Mouse (Mus musculus) limb, embryonic 15.5 days (tissue): Measurements from ENCODE around the gene Ak4. TPM values are rescaled to one million over a fixed set of nuclear protein-coding genes. Genes with fewer than 3 reads are reported as not detected.

Source experiments
- ATAC-seq: fragments of 200-750 bp; cut with Nextera tagmentation; 2 replicates; pipeline ENCODE4 v1.8.0; 2017; ENCODE audit warnings: low read depth, moderate TSS enrichment; ENCODE audit not compliant: insufficient number of reproducible peaks, low FRiP score, low TSS enrichment
- H3K27ac ChIP-seq: fragments of 300-500 bp; sonication (generic); 2 replicates; pipeline ENCODE4 v1.5.1; 2015; ENCODE audit warnings: moderate library complexity, mild to moderate bottlenecking, inconsistent platforms
- H3K27me3 ChIP-seq: fragments of 300-500 bp; sonication (generic); 2 replicates; pipeline ENCODE4 v1.6.1; 2015; ENCODE audit warnings: inconsistent platforms
- H3K36me3 ChIP-seq: fragments of 300-500 bp; sonication (generic); 2 replicates; pipeline ENCODE4 v1.6.1; 2015; ENCODE audit warnings: inconsistent platforms
- H3K4me1 ChIP-seq: fragments of 300-500 bp; sonication (generic); 2 replicates; pipeline ENCODE4 v1.6.1; 2015; ENCODE audit warnings: inconsistent platforms
- H3K4me2 ChIP-seq: fragments of 300-500 bp; sonication (generic); 2 replicates; pipeline ENCODE4 v1.6.1; 2015; ENCODE audit warnings: mild to moderate bottlenecking, inconsistent platforms
- H3K4me3 ChIP-seq: fragments of 300-500 bp; sonication (generic); 2 replicates; pipeline ENCODE4 v1.5.1; 2015; ENCODE audit warnings: mild to moderate bottlenecking, inconsistent platforms
- H3K9ac ChIP-seq: fragments of 300-500 bp; sonication (generic); 2 replicates; pipeline ENCODE4 v1.6.1; 2015; ENCODE audit warnings: inconsistent platforms
- H3K9me3 ChIP-seq: fragments of 300-500 bp; sonication (generic); 2 replicates; pipeline ENCODE4 v1.6.1; 2016; ENCODE audit warnings: inconsistent platforms
- WGBS: fragments of 180-500 bp; shearing (Covaris S2); methylation state at CpG from one replicate; pipeline ENCODE4 v1.1.7; 2015; 5-methylcytosine and 5-hydroxymethylcytosine counted together
- polyA plus RNA-seq: library from polyadenylated mRNA; unstranded; fragments of >200 nt; fragmentation: Nextera tagmentation; extraction: Ambion mirVana; gene quantifications from 2 replicates; pipeline ENCODE4 v1.2.1, GENCODE M21; 2015

Ak4 gene
- polyA plus RNA-seq, 1 experiment from 2014 or later, result 26.3 TPM

DNA sequence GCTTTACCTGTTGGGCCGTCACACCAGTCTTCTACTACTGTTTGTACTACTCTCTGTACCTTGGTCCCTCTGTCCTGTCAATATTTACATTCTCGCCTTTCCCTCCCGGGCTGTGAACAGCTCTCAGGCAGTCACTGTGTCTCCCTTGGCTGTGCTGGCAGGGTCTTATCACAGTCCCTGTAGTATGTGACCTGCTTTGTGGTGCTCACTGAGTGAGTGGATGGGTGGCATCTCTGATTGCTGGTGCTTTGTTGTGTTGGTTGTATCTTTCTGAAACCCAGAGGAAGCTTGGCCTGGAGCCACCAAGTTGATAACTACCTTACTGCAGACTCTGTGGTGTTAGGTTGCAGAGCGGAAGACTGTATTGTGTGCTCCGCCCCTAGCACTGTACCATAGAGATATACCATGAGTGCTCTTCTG lies 25.8 kb upstream of the Ak4 start:
- 64% methylated on average over 5 of the region's 5 CpGs for WGBS
- no peaks in the 10 kb centered on the region for H3K9me3 ChIP-seq
- no peaks in the 10 kb centered on the region for H3K36me3 ChIP-seq
- ATAC-seq, result no peak
- H3K4me3 ChIP-seq, result no peak overlapping the region
- H3K4me1 ChIP-seq, result no peaks in the 10 kb centered on the region
- H3K4me2 ChIP-seq, result no peak overlapping the region
- no peaks in the 10 kb centered on the region for H3K27me3 ChIP-seq
- H3K9ac ChIP-seq, result no peak overlapping the region
- H3K27ac ChIP-seq, result no peak overlapping the region

DNA sequence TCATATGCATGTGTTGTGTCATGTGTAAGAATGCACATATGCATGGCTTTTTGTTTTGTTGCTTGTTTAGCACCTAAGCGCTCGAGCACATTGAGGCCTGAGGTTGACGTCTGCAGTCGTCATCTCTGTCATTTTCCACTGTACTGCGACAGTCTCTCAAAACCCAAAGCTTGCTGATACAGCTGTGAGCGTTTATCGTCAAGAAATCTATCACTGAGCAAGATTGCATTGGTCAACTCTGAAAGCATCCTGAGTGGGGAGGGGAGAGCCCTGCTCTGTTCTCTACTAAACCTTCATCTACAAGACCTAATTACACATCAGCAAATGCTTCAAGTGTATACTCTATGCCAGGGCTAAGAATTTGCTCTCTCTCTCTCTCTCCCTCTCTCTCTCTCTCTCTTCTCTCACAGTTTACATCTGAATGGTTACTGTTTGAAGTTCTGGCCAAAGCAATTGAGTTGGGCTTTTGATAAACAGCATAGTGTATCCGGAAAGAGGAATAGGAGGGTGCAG lies 24.0 kb upstream of the Ak4 start:
- Histone ChIP-seq H3K27me3 (no peaks in the 10 kb centered on the region), H3K4me1 (no peaks in the 10 kb centered on the region), H3K36me3 (no peaks in the 10 kb centered on the region), H3K4me2 (no peak overlapping the region), H3K9ac (no peak overlapping the region), H3K9me3 (no peaks in the 10 kb centered on the region), H3K27ac (no peak overlapping the region), H3K4me3 (no peak overlapping the region)
- 87% methylated on average over 8 of the region's 8 CpGs for WGBS
- no peak for ATAC-seq

DNA sequence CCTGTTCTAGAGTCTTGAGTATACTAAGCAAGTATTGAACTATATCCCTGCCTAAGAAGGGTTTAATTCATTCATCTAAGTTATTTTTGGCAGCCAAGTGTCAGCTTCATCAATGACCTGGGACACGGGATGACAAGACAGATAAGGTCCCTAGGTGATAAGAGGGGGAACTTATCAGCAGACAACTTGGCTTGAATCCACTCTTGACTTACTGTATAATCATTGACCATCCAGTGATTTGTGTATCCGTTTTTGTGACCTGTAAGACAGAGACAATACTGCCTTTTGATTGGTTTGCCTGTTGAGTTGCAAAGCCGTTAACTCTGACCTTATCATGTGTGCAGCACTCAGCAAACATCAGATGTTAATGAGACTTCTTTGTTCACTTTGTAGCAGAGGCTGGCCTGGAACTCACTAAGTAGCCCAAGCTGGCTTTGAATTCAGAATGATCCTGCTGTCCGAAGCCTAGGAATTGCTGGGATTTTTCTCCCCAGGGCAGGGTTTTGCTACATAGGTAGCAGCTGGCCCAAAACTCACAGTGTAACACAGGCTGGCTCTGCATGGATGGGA lies 19.0 kb upstream of the Ak4 start:
- H3K4me1 ChIP-seq, result peaks cover 8% of the 10 kb centered on the region; the same call in 1 of the 2 replicates
- no peak for ATAC-seq
- no peaks in the 10 kb centered on the region for H3K27me3 ChIP-seq
- H3K36me3 ChIP-seq, result no peaks in the 10 kb centered on the region
- H3K4me2 ChIP-seq, result no peak overlapping the region
- no peak overlapping the region for H3K9ac ChIP-seq
- no peak overlapping the region for H3K27ac ChIP-seq
- WGBS, result 82% methylated on average over 4 of the region's 4 CpGs
- no peak overlapping the region for H3K4me3 ChIP-seq
- no peaks in the 10 kb centered on the region for H3K9me3 ChIP-seq

DNA sequence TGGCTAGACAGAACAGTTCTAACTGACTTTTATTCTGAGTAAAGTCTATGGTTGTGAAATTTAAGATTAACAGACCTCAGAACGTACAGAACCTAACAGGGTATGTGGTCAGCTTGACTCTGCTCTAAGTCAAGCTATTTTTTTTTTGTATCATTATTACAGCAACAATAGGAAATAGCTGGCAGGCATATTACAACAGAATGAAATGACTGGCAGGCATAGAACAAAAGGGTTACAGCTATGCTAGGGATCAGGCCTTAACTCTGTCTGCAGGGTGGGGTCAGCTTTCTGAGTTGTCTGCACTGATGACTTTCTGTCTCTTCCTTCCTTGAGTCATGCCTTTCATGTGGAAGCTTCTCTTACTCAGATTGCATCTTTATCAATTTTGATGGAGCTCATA lies 17.1 kb upstream of the Ak4 start:
- ATAC-seq, result no peak
- Histone ChIP-seq H3K36me3 (no peaks in the 10 kb centered on the region), H3K4me1 (peaks cover 8% of the 10 kb centered on the region; the same call in 1 of the 2 replicates), H3K9ac (no peak overlapping the region), H3K9me3 (no peaks in the 10 kb centered on the region), H3K27ac (no peak overlapping the region), H3K4me2 (no peak overlapping the region), H3K27me3 (no peaks in the 10 kb centered on the region), H3K4me3 (no peak overlapping the region)
- WGBS, result 66% methylated on average over 1 of the region's 1 CpGs

- Histone ChIP-seq H3K27me3 (no peaks in the 10 kb centered on the region), H3K4me2 (no peak overlapping the region), H3K9me3 (no peaks in the 10 kb centered on the region), H3K4me1 (peaks cover 8% of the 10 kb centered on the region; the same call in 1 of the 2 replicates), H3K9ac (no peak overlapping the region), H3K27ac (peak overlapping the region; percentile 55; the same call in 1 of the 2 replicates), H3K4me3 (no peak overlapping the region), H3K36me3 (no peaks in the 10 kb centered on the region)
- ATAC-seq, result peak; percentile 84
- 32% methylated on average over 3 of the region's 3 CpGs for WGBS
These were observed 14.2 kb upstream of the Ak4 start for GRCm38 (mm10) chr4:101404863-101405262.

DNA sequence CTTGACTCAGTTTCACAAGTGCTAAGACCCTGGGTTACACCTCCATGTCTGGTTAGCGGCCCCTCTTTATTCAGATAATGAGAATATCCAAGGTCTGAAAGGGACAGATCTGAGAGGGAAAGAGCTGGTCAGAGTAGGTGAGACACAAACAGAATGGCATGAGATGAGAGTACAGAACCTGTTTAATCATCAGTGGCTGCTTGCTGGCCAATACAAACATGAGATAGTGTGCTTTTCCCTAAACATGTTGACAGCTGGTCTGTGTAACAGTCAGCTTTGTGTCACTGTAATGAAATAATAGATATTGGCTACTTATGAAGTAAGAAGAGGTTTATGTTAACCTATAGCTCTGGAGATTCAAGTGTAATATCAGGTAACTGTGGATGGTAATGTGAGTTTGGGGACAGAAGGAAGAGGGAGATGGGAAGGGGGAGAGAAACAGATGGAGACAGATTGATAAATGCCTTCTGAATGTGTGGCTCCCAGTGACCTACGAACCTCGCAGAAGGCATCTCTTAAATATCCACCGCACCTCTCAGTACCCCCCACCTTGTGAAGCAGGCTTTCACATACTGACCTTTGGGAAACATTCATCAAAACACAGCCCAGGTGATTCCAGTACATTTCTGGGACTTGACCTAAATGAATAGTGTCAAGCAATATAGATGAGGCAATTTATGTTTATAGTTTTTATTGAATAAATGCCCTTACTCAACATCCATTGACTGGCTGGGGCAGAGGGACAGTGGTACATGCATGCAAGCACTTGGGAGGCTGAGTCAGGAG lies 12.5 kb upstream of the Ak4 start:
- H3K9ac ChIP-seq, result no peak overlapping the region
- no peaks in the 10 kb centered on the region for H3K27me3 ChIP-seq
- H3K36me3 ChIP-seq, result no peaks in the 10 kb centered on the region
- H3K27ac ChIP-seq, result no peak overlapping the region
- no peak for ATAC-seq
- 89% methylated on average over 4 of the region's 4 CpGs for WGBS
- no peaks in the 10 kb centered on the region for H3K9me3 ChIP-seq
- no peak overlapping the region for H3K4me2 ChIP-seq
- H3K4me3 ChIP-seq, result no peak overlapping the region
- peaks cover 8% of the 10 kb centered on the region; the same call in 1 of the 2 replicates for H3K4me1 ChIP-seq

DNA sequence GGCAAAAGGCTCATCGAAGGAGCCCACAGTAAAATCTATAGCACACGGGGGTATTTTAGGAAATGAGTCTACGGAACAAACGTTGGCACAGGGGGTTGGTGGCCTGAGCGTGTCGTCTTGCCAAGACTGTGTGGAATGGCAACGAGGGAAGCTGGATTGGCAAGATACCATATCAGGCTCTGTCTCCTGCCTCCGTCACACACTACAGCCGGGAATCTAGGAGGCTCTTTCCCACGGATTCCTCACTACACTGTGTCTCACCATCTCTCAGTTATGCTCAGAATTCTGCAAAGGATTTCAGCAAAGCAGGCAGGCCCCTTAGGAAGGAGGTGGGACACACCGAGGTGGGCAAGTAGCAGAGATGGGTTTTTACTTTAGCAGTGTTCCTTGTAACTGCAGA lies 2.1 kb upstream of the Ak4 start:
- no peak for ATAC-seq
- WGBS, result 76% methylated on average over 11 of the region's 11 CpGs

DNA sequence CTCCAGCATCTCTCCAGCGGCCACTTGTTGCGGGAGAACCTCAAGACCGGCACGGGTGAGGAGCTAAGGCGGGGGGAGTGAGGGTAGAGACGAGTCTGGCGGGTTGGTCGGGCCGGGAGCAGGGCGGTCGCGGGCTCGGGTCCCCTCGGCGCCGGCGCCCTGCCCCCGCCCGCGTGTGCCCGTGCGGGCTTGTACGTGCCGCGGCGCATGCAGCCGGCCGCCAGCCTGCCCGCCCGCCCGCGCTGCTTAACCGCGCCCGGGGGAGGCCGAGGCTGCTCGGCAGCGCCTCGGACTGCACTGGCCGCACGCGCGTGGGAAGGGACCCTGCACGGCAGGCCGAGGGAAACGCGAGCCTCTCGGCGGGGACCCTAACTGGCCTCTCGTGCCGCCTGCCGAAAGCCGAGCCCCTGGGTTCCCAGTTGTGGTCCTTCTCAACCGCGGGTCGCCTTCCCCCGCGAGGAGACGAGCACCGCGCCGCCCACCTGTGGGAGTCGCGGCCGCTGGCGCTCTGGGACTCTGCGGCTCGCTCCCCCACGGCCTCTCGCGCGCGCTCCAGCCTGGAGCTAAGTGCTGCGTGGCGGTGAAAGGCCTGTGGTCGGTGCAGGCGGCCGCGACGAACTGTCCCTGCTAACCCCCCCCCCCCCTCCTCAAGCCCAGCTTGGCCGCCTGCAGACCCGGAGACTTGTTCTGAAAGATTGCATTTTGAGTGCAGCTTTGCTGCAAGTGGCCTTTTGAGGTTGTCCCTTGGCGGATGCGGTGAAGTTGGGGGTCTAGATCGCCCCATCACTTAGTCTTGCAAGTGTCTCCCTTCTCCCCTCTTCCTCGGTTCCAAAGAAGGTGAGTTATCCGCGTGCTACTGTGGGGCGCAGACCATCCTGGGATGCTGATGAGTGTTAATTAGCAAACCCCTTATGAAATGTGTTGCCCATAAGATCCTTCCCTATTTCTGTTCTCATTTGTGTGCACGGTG lies 1.1 kb downstream of the Ak4 start:
- WGBS, result 2% methylated on average over 64 of the region's 90 CpGs
- Histone ChIP-seq H3K4me3 (peak overlapping the region; percentile 78), H3K27ac (peak overlapping the region; percentile 76), H3K4me2 (peak overlapping the region; percentile 92), H3K36me3 (no peaks in the 10 kb centered on the region), H3K4me1 (peaks cover 11% of the 10 kb centered on the region), H3K9ac (peak overlapping the region; percentile 76), H3K27me3 (no peaks in the 10 kb centered on the region), H3K9me3 (no peaks in the 10 kb centered on the region)
- ATAC-seq, result peak; percentile 66

More for the DNA sequence above, 2.1 kb upstream of the Ak4 start:
- H3K9ac ChIP-seq, result no peak overlapping the region
- H3K27ac ChIP-seq, result no peak overlapping the region
- H3K4me2 ChIP-seq, result no peak overlapping the region
- H3K4me3 ChIP-seq, result no peak overlapping the region
- no peaks in the 10 kb centered on the region for H3K36me3 ChIP-seq
- H3K27me3 ChIP-seq, result no peaks in the 10 kb centered on the region
- no peaks in the 10 kb centered on the region for H3K9me3 ChIP-seq
- H3K4me1 ChIP-seq, result no peaks in the 10 kb centered on the region; the same call in 1 of the 2 replicates

DNA sequence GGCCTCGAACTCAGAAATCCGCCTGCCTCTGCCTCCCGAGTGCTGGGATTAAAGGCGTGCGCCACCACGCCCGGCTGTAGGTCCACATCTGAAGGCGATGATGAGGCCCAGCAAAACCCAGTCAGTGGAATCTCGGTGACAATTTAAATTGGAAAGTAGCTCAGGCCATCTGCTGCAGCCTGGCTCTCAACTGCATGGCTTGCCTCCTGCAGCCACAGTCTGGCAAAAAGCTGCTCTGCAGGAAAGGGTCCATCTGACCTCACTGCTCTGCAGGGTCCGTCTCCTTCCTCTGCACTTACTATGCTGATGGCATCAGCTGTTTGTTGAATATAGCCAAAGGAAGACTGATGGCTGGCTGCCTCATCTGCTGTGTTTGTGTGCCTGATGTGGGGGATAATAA lies 3.9 kb downstream of the Ak4 start:
- peaks cover 11% of the 10 kb centered on the region for H3K4me1 ChIP-seq
- H3K27me3 ChIP-seq, result no peaks in the 10 kb centered on the region
- WGBS, result 83% methylated on average over 10 of the region's 10 CpGs
- no peak overlapping the region for H3K4me3 ChIP-seq
- H3K4me2 ChIP-seq, result no peak overlapping the region
- ATAC-seq, result no peak
- no peak overlapping the region for H3K27ac ChIP-seq
- H3K36me3 ChIP-seq, result no peaks in the 10 kb centered on the region
- H3K9me3 ChIP-seq, result no peaks in the 10 kb centered on the region
- H3K9ac ChIP-seq, result no peak overlapping the region

- no peaks in the 10 kb centered on the region for H3K36me3 ChIP-seq
- H3K4me2 ChIP-seq, result no peak overlapping the region
- H3K9me3 ChIP-seq, result no peaks in the 10 kb centered on the region
- no peak overlapping the region for H3K27ac ChIP-seq
- no peaks in the 10 kb centered on the region for H3K27me3 ChIP-seq
- no peak overlapping the region for H3K4me3 ChIP-seq
- 85% methylated on average over 5 of the region's 5 CpGs for WGBS
- H3K9ac ChIP-seq, result no peak overlapping the region
- no peak for ATAC-seq
- H3K4me1 ChIP-seq, result peaks cover 11% of the 10 kb centered on the region
These were observed 4.5 kb downstream of the Ak4 start for GRCm38 (mm10) chr4:101423571-101423970.

- H3K4me2 ChIP-seq, result no peak overlapping the region
- H3K9ac ChIP-seq, result no peak overlapping the region
- 58% methylated on average over 3 of the region's 3 CpGs for WGBS
- H3K36me3 ChIP-seq, result no peaks in the 10 kb centered on the region
- no peak overlapping the region for H3K4me3 ChIP-seq
- no peaks in the 10 kb centered on the region for H3K9me3 ChIP-seq
- H3K27ac ChIP-seq, result no peak overlapping the region
- ATAC-seq, result no peak
- no peaks in the 10 kb centered on the region for H3K27me3 ChIP-seq
- H3K4me1 ChIP-seq, result peaks cover 11% of the 10 kb centered on the region
These were observed 5.4 kb downstream of the Ak4 start for GRCm38 (mm10) chr4:101424495-101424894.
